Mouse (Mus musculus): ENCODE measurements around the gene Sbsn. TPM values are rescaled to one million over a fixed set of nuclear protein-coding genes. Genes with fewer than 3 reads are reported as not detected.
A peak's percentile ranks its signal among the peaks of the same experiment; 100 is the strongest.
"Not testable (repeated sequence)": the region's sequence is repeated elsewhere in the genome, so short reads cannot be mapped to it uniquely, and the experiment has no call there.

Sbsn gene
- total RNA-seq (2021): 1 to 10 TPM; 4.8 to 5.1 TPM

DNA sequence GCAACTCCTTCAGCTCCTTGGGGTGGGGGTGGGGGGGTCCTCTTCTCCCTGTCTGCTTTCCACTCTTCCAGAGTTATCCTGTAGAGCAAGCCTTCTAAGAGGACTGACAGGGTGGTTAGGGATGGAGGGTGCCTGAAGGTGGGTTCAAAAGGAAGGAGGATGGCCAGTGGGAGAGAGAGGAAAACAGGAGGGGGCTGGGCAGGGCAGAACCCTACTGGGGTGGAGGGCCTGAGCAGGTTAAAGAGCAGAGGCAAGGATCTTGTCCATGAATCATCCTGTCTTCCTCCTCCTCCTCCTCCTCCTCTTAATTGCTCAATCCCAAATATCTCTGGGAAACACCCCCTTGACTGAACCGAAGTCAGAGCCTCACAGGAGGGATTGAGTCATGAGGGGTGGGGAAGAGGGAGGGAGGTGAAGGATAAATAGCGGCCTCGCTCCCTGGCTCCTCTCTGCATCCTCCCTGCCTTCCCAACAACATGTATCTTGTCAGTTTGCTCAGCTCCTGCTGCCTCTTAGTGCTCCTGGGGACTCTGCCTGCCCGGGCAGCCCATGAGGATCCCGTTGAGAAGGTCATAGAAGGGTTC, at the start of gene Sbsn:
Gene Sbsn, plus strand, starts transcription at position 386 of the 584 bp plus-strand sequence.
- no peak for DNase-seq

DNA sequence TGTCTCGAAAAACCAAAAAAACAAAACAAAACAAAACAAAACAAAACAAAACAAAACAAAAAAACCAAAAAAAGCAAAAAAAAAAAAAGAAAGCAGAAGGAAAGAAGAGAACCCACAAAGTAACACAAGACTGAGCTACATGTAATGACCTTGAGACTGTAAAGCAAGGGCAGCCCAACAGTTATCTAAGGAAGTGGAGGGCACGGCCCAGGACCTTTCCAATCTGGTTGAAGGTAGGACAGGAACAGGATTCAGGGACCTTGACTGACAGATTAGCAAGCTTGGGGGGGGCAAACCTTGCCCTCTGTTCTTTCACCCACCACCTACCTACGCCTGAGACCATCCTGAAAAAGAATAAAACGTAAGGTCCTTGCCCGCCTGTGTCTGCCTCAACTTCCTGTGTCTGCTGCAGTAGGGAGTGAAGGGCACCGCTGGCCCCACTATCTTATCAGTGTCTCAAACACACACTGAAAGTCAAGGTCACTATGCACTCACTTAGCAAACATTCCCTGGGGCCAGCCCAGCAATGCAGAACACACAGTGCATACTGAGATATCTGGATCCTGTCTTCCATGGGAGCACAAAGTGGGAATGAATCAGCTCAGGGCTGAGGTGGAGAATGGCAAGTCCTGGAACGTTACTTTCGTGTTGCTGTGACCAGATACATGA, 44.9 kb upstream of the Sbsn start:
- DNase-seq: peak; percentile 35

DNA sequence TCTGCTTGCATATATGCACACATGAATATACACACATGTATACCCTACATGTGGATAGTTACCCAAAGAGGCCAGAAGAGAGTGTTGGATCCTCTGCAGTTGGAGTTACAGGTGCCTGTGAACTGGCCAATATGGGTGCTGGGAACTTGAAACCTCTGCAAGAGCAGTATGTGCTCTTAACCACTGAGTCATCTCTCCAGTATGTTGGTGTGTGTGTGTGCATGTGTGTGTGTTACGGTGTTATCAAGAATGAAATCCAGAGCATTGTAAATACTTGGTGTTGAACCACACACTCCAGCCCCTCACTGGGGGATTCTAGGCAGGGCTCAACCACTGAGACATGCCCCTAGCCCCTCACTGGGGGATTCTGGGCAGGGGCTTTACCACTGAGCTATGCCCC, 43.8 kb upstream of the Sbsn start:
- DNase-seq: no peak

DNA sequence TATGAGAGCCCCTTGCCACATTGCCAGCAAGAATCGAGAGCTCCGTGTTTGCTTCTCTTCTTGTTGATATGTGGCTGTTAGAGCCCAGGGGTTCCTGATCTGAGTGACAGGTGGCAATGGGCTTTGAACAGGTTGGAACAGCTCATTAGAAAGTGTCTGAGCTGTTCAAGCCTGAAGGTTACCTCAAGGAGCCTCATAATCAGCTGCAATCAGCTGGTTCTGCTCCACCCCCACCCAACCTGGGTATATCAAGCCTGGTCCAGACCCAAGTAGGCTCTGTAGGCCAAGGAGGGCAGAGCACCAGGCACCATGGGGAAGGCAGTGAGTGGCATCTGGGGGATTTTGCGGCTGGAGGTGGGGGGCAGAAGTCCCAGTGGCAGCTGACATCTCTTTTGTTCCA, 39.3 kb upstream of the Sbsn start, which contains the start of gene Atp4a:
Gene Atp4a, plus strand, starts transcription at position 268 of the 400 bp plus-strand sequence.
- DNase-seq: no peak

DNA sequence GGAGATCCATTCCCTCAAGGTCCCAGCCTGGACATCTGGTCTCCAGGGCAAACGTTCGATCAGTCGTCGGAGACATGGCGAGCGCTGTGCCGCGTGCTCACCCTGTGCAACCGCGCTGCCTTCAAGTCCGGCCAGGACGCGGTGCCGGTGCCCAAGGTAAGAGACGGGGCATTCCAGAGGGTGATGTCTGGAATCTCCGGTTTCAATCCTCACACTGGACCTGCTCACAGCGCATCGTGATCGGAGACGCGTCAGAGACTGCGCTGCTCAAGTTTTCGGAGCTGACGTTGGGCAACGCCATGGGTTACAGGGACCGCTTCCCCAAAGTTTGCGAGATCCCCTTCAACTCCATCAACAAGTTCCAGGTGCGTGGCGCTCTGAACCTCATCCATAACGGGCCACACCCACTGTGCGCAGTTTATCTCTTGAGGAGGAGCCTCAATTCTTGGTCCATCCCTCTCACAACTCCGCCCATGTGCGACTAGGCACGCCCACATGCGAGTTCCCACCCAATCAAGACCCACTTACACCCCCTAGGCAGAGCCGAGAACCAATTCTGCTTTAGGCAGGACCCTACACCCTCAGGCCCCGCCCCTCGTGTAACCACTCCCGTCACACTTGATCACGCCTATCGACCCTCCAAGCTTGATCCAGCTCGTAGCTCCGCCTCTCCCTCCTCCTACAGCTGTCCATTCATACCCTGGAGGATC, 34.1 kb upstream of the Sbsn start:
- DNase-seq: peak; percentile 61

DNA sequence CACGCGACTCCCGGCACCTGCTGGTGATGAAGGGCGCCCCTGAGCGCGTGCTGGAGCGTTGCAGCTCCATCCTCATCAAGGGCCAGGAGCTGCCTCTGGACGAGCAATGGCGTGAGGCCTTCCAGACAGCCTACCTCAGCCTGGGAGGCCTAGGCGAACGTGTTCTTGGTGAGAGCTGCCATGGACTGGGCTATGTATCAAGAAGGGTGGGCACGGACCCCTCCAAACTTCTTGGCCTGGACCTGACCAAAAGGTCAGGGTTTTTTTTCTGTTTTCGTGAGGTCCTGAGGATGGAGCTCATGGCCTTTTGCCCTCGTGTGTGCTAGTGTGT, 33.6 kb upstream of the Sbsn start:
- no peak for DNase-seq

DNA sequence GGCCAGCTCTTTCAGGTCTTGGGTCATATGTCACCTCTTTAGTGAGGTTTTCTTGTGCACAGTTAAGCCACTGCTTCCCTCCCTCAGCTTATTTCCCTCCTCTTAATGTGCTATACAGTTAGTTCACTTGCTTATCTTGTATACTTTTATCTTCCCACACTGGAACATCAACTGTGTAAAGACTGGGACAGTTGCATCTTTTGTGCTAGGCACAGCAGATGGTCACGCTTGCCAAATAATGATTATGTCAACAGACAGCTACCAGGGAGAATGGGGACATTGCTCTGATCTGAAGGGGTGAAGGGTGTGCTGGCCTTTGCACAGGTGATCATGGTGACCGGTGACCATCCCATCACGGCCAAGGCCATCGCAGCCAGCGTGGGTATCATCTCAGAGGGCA, 31.6 kb upstream of the Sbsn start:
- DNase-seq: no peak

DNA sequence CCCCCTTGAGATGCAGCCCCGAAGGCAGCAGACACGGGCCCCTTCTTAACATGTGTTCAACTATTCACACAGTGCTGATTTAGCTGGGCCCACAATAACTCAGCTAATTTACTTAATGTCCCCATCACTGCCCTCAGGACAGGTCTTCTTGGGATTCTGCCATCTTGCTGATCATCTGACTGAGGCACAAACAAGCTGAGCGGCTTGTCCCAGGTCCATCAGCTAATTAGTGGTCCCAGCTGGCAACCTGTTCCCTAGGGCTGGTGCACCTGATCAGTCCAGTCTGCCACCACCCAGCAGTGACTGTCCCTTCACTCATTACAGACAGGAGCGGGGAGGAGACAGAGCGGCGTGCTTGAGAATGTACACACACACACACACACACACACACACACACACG, 30.0 kb upstream of the Sbsn start:
- DNase-seq: no peak

DNA sequence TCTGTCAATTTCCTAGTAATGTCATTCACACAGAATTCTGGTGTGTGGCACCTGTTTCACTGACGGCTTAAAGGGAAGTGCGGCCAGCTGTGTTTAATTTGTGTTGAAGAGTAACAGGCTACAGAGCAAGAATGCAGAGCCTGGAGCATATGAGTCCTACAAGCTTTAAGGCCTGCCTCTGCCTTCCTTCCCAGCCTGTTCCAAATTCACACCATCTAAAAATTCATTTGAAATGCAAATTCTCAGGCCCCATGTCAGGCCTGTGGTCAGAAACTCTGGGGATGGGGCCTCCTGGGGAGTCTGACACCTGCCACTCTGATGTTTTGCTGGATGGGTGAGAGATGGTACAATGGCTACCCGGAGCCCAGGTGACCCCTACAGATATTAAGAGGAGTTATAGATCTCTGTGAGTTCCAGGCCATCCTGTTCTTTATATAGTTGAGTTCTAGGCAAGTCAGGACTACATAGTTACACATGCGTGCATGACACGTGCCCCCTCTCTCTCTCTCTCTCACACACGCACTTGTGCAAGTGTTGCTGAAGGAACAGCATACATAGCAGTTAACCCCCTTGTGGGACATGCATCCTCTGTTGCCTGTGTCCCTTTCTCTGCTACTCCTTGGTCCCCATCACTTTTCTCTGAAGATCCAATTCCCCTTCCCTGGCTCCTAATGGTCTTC, 27.9 kb upstream of the Sbsn start:
- DNase-seq: no peak

DNA sequence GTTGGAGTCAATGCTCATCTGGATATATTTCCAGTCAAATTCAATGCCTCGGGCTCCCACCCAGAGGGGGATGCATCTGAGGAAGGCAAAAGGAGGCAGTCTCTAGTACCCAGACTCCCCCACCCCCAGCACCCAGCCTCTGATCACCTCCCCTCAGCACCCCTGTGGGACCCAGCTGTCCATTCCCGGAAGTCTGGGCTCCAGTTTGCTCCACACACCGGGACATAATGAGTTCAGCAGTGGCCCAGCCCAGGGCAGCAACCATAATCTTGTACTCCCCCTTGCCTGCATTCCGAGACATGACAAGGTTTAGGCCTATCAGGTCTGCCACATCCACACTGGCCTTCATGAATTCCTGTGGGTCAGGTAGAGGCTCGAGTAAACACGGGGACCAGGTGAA, 23.1 kb upstream of the Sbsn start:
- no peak for DNase-seq

DNA sequence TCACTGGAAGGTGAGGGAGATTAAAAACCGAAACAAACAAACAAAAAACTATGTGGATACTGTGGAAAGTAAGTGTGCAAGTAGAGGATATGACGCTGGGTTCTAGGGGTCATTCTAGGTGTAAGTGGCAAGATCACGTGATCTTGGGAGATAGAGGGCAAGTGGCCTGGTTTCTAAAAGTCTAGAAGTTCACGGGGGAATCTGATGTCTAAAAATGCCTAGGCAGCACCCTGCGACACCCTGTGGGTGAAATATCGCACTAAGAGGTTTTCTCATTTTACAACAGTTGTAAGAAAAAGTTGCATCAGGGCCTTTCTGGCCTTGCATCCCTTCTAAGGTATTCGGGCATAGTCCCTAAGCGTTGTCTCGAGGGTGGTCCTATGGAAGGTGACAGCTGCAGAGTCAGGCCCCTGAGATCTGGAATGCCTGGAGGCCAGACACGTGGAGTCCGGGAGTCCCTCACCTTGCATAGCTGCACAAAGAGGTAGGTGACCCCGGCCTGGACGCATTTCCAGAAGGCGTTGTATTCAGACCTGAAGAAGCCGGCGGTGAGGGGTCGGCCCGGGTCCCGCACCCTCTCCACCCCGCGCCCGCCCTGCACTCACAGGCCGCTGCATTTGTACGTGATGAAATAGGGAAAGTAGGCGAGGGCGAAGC, 22.4 kb upstream of the Sbsn start:
- no peak for DNase-seq

DNA sequence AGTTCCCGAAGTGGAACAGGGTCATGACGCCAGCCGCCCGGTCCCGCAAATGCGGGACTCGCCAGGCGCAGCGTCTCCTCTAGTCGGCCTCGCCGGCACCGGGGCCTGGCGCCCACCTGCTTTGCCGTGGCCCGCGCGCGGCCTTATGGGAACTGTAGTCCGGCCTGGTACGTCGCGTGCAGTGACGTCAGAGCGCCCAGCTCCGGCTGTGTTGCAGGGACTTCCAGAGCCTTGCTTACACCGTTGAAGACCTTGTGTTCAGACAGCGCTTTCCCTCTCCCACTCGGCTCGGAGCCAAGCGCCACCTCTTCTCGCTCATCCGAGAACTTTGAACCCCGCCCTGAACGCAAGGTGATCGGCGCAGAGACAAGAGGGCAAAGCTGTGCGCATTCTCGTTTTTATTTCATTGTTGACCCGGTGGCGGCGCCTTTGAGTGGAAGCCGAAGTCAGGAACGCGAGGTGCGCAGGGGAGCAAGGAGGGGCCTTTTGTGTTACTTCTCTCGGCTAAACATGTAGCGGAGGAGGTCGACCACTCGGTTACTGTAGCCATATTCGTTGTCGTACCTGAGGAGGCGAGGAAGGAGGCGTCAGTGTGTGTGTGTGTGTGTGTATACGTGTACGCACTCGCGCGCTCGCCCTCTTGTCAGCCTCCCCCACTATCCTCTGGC, 21.7 kb upstream of the Sbsn start, which contains the start of gene Tmem147:
Gene Tmem147, minus strand, starts transcription at position 145 of the 668 bp plus-strand sequence.
- DNase-seq: peak; percentile 94

DNA sequence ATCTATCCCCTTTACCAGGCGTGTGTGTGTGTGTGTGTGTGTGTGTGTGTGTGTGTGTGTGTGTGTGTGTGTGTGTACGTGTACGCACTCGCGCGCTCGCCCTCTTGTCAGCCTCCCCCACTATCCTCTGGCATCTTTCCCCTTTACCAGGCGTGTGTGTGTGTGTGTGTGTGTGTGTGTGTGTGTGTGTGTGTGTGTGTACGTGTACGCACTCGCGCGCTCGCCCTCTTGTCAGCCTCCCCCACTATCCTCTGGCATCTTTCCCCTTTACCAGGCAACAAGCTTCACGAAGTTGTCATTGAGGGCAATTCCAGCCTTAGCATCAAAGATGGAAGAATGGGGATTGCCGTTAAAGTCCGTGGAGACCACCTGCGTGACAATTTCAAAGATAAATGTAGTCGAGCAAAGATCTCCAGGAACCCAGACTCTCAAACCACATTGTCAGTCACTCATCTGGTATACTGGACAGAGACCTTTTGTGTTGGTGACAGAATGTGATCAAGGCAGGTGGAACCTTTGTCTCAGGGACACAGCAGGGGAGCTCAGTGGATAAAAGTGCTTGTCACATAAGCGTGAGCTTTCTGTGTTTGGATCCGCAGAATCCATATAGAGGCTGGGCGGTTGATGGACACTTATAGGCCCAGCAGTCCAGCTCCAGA, 21.1 kb upstream of the Sbsn start:
- DNase-seq: not testable (repeated sequence)

DNA sequence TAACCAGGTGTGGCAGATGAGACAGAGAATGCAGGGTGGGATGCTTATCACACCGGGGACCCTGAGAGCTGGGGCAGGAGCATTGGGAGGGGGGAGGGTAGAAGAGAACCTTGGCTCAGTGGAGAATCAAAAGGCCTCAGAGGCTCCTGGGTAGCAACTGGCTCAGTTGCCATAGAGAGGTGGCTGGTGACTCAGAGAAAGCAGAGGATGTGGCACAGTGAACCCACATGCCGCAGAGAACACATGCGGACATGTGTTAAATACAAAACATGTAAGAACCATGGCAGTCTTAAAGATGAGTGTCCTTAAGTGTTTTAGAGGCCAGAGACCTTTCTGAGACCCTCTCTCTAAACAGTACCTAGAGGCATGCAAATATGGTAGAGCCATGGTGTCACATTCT, 15.1 kb upstream of the Sbsn start:
- no peak for DNase-seq

DNA sequence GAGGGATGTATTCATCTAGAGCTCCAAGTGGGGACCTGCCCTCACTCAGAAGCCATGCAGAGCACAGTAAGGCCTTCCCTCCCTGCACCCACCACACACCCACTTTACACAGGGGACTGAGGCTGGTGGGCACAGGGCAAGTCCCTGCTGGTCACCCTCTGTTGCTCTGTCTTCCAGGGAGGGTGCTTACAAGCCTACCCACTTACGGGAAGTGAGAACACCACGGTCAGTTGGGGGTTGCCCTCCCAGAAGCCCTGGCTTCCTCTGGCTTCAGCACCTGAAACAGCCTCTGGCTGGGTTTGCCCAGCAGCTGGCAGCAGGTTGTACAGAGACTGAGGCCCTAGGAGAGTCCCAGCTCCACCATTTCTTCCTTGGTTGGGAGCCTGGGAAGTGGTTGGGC, 8.7 kb upstream of the Sbsn start:
- DNase-seq: not testable (repeated sequence)

DNA sequence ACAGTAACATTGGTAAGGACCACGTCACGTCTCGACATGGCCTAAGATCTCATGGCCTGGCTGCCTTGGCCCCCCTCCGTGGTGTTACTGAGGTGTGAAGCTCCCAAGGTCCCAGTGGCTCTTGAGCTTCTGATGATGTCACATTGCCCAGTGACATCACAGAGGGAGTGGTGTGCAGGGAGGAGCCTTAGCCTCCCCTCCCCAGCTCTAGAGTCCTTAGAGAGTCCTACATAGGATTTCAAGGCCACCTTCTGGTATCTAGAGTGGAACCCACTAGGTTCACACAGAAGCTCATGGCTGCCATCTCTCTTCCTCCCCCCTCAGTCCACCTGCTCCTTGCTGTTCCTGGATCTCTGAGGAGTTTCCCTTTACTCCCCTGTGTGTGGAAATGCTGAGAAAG, 7.7 kb upstream of the Sbsn start, which contains the start of gene Gapdhs:
Gene Gapdhs, minus strand, starts transcription at position 65 of the 400 bp plus-strand sequence.
- DNase-seq: not testable (repeated sequence)

DNA sequence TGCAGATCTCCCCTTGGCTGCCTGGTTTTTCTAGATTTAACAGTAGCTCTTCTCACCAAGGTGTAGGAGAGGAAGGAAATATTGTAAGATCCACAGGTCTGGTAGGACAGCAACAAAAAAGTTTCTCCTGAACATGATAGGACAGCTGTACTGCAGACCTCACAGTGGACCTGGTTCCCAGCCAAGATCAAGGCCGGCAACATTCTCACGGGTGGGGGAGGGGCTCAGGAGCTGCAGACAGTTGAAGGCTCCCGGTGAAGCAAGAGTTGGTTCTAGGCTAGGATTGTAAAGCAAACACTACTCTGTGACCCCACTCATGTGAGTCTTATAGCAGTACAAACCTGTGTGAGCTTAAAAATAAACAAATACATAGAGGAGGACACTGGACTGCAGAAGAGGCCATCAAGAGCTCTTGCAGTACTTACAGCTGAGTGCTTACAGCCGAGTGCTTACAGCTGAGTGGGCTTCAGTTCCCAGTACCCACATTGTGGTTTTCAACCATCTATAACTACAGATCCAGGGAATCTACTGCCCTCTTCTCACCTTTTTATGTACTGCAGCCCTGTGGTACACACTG, 7.2 kb upstream of the Sbsn start:
- peak; percentile 72 for DNase-seq

DNA sequence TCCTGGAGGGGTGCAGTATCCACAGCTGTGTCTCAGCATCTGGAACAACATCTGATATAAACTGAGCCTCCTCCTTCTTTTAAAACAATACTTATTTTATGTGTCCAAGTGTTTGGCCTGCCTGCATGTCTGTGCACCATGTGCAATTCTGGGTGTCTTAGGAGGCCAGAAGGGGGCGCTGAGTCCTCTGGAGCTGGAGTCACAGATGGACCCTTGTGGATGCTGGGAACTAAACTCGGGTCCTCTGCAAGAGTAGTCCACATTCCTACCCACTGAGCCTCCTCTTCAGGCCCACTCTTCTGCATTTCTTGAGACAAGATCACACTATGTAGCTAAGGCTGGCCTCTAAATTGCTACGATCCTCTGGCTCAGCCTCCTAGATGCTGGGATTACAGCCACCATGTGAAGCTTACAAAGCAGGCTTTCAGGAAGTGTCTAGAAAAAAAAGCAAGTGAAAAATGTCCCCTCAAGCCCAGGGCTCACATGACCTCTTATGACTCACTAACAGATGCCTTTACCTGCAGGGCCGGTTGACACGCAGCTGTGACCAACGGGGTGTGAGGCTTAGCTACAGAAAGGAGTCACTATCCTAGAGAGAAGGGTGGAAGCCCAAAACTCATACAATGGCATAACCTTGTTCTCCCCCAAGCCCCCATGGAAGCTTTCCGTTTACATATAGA, 3.6 kb upstream of the Sbsn start:
- no peak for DNase-seq

DNA sequence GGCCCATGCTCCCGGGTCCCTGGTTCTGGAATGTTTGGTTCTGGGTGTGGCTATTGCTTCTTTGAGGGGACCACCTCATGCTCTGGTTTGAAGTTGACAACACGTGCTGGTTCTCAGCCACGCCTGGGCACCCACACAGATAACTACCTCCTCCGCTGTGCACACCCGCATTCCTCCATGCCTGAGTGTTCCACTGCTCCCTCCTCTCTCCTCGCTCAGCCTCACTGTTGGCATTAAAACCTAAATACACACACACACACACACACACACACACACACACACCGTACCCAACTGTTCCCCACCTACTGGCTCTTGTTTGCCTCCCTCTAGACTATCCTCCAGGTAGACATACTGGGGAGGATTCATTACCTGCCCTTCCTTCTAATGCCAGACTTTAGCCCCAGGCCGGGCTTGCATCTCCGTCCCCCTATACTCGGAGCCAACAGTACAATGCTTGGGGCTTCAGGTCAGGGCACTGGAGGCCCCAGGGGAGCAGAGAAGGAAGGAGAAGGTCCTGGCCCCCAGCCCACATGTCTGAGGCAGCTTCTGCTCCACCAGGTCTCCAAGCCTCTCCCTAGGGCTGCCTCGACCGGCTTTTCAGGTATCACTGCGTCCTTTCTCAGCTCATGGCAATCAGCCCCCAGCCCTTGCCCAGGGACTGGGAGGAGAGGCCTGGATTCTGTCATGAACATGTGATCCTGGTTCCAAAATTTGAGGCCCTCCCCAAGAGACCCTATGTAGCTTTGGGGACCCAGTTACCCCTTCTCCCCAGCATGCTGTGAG, 1.3 kb upstream of the Sbsn start:
- DNase-seq: no peak

DNA sequence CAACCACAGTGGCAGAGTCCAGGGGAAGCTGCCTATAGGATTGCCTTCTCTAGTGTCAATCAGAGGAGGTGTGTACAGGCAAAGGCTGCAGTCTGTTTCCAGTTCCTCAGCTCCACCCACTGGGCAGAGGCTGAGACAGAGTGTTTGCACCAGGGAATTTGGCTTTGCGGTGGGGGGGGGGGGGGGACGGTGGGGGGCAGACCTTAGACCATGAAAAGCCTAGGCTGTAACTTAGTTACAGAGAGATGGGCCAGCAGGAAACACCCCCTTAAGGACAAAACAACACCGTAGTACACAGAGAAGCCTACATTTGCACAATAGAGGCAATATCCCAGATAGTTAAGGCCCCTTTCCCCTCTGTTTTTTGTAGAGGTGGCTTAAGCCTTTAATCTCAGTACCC, 5.7 kb downstream of the Sbsn start:
- no peak for DNase-seq

All from heart, postnatal 4 days (tissue).